Mouse (Mus musculus) forebrain, embryonic 16.5 days (tissue): ENCODE measurements around the gene Fgf15. TPM values are rescaled to one million over a fixed set of nuclear protein-coding genes. Genes with fewer than 3 reads are reported as not detected.

ENCODE experiments used
- ATAC-seq: fragments of 200-750 bp; cut with Nextera tagmentation; 2 replicates; pipeline ENCODE4 v1.8.0; 2017; ENCODE audit warnings: mild to moderate bottlenecking, moderate library complexity
- H3K27ac ChIP-seq: fragments of 300-500 bp; sonication (generic); 2 replicates; pipeline ENCODE4 v1.5.1; 2014; ENCODE audit warnings: low read length, control low read depth
- H3K27me3 ChIP-seq: fragments of 300-500 bp; sonication (generic); replicated peaks from 2 replicates; pipeline ENCODE4 v1.6.1; 2014; ENCODE audit warnings: low read length; ENCODE audit not compliant: control insufficient read depth, insufficient read depth
- H3K36me3 ChIP-seq: fragments of 300-500 bp; sonication (generic); 2 replicates; pipeline ENCODE4 v1.6.1; 2014; ENCODE audit not compliant: control insufficient read depth, insufficient read depth
- H3K4me1 ChIP-seq: fragments of 300-500 bp; sonication (generic); replicated peaks from 2 replicates; pipeline ENCODE4 v1.6.1; 2014; ENCODE audit warnings: low read length; ENCODE audit not compliant: control insufficient read depth, insufficient read depth
- H3K4me2 ChIP-seq: fragments of 300-500 bp; sonication (generic); 2 replicates; pipeline ENCODE4 v1.6.1; 2014; ENCODE audit warnings: mild to moderate bottlenecking, low read length, control low read depth
- H3K4me3 ChIP-seq: fragments of 300-500 bp; sonication (generic); replicated peaks from 2 replicates; pipeline ENCODE4 v1.5.1; 2014; ENCODE audit warnings: mild to moderate bottlenecking, low read length, control low read depth
- H3K9ac ChIP-seq: fragments of 300-500 bp; sonication (generic); replicated peaks from 2 replicates; pipeline ENCODE4 v1.6.1; 2014; ENCODE audit warnings: low read depth, low read length, control low read depth
- H3K9me3 ChIP-seq: fragments of 300-500 bp; sonication (generic); 2 replicates; pipeline ENCODE4 v1.6.1; 2016; ENCODE audit warnings: low read length; ENCODE audit not compliant: control insufficient read depth
- WGBS: fragments of 180-500 bp; shearing (Covaris S2); extraction: QIAGEN DNeasy Blood & Tissue Kit; methylation state at CpG from one replicate; pipeline ENCODE4 v1.1.7; 2014; 5-methylcytosine and 5-hydroxymethylcytosine counted together
- polyA plus RNA-seq: library from polyadenylated mRNA; unstranded; fragments of >200 nt; fragmentation: Nextera tagmentation; extraction: Ambion mirVana; gene quantifications from 2 replicates; pipeline ENCODE4 v1.2.1, GENCODE M21; 2015

Fgf15 gene
- polyA plus RNA-seq, 1 experiment from 2014 or later, result 19.7 TPM

DNA sequence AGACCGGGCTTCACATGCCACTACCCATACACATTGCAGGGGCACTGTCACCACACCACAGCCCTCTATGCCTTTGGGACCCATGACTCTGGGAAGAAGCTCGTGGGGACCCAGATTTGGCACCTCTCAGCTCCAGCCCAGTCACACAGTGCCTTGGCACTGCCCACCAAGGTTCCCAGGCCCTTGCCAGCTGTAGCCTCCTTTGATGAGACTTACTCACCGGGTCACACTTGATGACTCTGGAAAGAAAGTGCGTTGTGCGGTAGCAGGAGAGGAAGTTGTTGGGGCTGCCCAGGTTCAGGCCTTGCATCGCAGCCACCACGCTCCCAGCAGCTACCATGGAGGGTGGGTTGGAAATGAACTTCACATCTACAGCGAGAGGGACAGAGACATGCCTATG is 37.5 kb downstream of the Fgf15 start:
- Histone ChIP-seq H3K27ac (no peak overlapping the region), H3K9me3 (no peaks in the 10 kb centered on the region), H3K4me2 (no peak overlapping the region), H3K27me3 (peaks cover 3% of the 10 kb centered on the region; the same call in 1 of the 2 replicates), H3K4me1 (peaks cover 17% of the 10 kb centered on the region), H3K9ac (no peak overlapping the region), H3K4me3 (no peak overlapping the region), H3K36me3 (0 out of 2 replicates have a peak, but pooled peaks cover 2% of the 10 kb centered on the region)
- WGBS, result 88% methylated on average over 8 of the region's 8 CpGs
- ATAC-seq, result no peak

DNA sequence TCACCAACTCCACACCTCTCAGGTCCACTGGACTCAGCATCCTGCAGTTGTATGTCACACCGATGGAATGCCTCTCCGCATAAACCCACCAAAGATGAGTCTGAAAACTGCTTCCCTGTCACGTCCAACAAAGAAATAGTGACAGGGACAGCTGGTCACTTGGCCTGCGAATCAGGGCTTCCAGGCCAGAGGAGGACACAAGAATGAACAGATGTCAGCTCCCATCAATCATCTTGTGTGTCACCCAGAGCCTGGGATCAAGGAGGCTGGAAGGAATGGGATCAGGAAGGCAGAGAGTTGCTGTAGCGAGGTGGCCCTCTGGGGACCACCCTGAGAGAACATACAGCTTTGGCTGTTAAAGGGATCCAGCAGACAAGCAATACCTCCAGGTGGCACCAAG is 38.6 kb downstream of the Fgf15 start:
- 82% methylated on average over 5 of the region's 5 CpGs for whole genome bisulfite sequencing
- H3K36me3 ChIP-seq, result 0 out of 2 replicates have a peak, but pooled peaks cover 2% of the 10 kb centered on the region

DNA sequence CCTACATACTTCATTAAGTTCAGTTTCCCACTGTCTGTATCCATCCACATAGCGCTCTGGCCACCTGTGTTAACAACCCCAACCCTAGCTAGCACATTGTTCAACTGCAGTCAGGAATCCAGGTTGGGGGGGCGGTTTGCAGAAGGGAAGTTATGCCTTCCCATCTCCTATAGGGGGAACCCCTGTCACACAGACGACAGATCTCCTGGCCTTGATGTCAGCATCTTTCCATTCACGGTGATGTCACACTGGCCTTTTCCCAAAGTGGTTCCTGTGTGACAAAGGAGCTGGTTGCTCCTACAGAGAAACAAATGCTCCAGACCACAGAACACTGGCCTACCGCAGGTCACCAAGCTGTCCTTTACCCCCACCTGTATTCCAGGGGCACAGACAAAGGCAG is 39.2 kb downstream of the Fgf15 start:
- no peak for ATAC-seq
- no peak overlapping the region for H3K27ac ChIP-seq
- H3K4me3 ChIP-seq, result no peak overlapping the region

More for the DNA sequence above, 38.6 kb downstream of the Fgf15 start:
- Histone ChIP-seq H3K27ac (no peak overlapping the region), H3K9ac (no peak overlapping the region), H3K4me2 (no peak overlapping the region), H3K4me3 (no peak overlapping the region), H3K4me1 (peaks cover 27% of the 10 kb centered on the region), H3K27me3 (peaks cover 13% of the 10 kb centered on the region; the same call in 1 of the 2 replicates), H3K9me3 (no peaks in the 10 kb centered on the region)
- no peak for ATAC-seq

DNA sequence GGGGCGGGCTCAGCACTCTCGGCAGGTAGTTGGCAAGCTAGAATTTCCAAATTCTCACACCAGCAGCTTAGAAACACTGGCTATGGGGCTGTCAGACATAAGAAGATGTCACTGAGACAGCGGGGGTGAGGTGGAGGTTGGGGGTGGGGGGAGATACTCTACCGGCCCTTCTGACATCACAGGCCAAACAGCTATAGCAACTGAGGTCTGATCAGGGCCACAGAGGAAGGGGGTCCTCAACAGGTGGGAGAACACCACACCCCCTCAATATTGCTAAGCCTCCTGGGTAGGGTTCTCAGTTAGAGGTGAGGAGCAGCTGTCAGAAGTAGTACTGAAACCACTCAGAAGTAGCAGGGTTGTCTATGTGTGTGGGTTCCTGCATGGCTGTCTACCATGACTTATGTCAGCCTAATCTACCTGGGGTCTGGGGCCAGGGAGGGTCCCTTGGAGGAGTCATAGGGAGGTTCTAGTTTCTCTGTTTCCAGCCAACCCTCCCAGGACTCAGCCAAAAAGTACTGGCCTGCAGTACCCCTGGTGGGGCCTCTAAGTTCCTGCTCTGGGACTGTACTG is 40.1 kb downstream of the Fgf15 start:
- no peaks in the 10 kb centered on the region for H3K9me3 ChIP-seq
- H3K36me3 ChIP-seq, result 0 out of 2 replicates have a peak, but pooled peaks cover 2% of the 10 kb centered on the region
- WGBS, result 86% methylated on average over 4 of the region's 4 CpGs
- peaks cover 41% of the 10 kb centered on the region for H3K4me1 ChIP-seq
- ATAC-seq, result no peak
- H3K27me3 ChIP-seq, result peaks cover 24% of the 10 kb centered on the region; the same call in 1 of the 2 replicates
- H3K9ac ChIP-seq, result no peak overlapping the region
- H3K4me2 ChIP-seq, result no peak overlapping the region
- H3K27ac ChIP-seq, result no peak overlapping the region
- no peak overlapping the region for H3K4me3 ChIP-seq

More for the DNA sequence above, 39.2 kb downstream of the Fgf15 start:
- 44% methylated on average over 5 of the region's 5 CpGs for WGBS
- Histone ChIP-seq H3K9me3 (no peaks in the 10 kb centered on the region), H3K9ac (no peak overlapping the region), H3K4me2 (no peak overlapping the region), H3K27me3 (peaks cover 18% of the 10 kb centered on the region; the same call in 1 of the 2 replicates), H3K36me3 (0 out of 2 replicates have a peak, but pooled peaks cover 2% of the 10 kb centered on the region), H3K4me1 (peaks cover 33% of the 10 kb centered on the region)

DNA sequence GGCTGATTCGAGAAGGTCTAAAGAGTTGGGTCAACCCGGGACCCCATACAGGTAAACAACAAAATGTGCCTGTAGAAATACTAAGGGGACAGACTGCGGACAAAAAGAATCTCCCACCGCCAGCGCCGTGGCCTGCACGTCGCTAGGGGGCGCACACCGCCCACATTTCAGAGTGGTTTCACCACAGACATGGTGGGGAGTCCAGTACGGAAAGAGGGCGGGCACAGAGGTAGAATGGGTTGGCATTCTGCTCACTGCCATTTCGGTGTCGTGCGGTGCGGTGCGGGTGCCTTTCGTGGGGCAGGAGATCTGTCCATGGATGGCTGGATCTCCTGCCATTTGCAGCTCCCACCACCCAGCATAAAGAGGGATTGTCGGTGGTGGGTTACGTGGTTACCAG is 41.2 kb downstream of the Fgf15 start:
- Histone ChIP-seq H3K9me3 (no peaks in the 10 kb centered on the region), H3K4me2 (peak overlapping the region; percentile 92), H3K4me3 (peak overlapping the region; percentile 57), H3K27ac (no peak overlapping the region), H3K4me1 (peaks cover 52% of the 10 kb centered on the region), H3K27me3 (peaks cover 33% of the 10 kb centered on the region), H3K9ac (peak overlapping the region; percentile 66), H3K36me3 (0 out of 2 replicates have a peak, but pooled peaks cover 2% of the 10 kb centered on the region)
- ATAC-seq, result peak; percentile 62
- WGBS, result under 1% methylated on average over 20 of the region's 20 CpGs

DNA sequence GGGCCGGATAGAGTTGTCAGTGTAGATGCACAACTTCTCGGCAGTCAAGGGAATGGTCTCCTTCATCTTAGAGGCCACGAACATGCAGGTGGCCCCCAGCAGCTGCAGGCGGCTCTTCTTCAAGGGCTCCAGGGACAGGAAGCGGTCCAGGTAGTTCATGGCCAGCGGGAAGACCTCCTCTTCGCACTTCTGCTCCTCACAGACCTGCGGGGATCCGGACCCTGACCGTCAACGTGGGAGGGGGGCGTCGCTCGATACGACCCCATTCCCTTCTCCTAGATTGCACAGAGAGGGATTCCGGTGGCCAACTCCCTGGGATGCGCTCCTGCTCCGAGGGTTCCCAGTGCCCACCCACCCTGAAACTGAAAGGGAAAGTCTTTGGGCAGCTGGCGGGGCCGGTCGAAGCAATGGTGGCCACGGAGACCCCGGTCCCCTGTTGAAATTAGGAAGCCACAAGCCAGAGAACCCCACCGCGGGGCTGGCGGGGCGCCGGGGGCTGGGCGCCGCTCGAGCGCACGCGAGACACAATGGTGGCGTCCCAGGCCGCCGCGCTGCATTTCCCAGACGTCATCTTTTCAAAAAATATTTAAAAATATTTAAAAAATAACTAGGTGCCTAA is 41.7 kb downstream of the Fgf15 start:
- ATAC-seq, result peak; percentile 2
- 0 out of 2 replicates have a peak, but pooled peaks cover 2% of the 10 kb centered on the region for H3K36me3 ChIP-seq
- H3K27ac ChIP-seq, result no peak overlapping the region

DNA sequence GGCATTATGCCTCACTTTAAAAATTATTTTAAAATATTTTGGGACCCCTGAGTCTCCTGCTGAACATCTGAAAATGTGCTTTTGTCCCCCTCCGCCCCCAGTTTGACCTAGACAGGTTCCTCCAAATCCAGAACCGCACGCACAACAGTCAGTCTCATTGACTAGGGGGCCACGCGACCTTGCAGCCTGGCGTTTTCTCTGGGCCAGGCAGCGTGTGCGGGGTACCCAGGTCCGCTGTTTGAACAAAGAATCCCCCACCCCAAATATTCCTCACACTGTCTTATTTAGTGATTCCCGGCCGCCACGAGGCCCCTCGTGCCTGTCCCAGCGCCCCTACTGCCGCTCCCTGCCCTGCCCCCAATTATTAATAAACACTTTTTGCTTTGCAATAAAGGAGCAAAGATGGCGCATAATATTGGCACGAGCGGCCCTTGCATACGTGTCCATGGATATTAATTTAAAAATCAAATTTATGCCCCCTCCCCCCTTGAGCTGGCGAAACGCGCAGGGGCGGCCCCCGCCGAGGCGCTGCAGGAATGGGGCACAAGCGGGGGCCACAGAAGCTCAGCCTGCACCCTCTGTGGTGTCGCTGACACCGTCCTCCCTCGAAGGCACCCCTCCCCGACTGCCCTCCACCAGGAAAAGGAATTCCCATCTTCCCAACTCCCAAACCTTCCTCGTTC is 42.5 kb downstream of the Fgf15 start:
- H3K9me3 ChIP-seq, result no peaks in the 10 kb centered on the region
- peak overlapping the region; percentile 92 for H3K4me2 ChIP-seq
- peak overlapping the region; percentile 66 for H3K9ac ChIP-seq
- H3K36me3 ChIP-seq, result no peaks in the 10 kb centered on the region
- H3K4me3 ChIP-seq, result peak overlapping the region; percentile 57
- WGBS, result under 1% methylated on average over 32 of the region's 32 CpGs
- peaks cover 62% of the 10 kb centered on the region for H3K4me1 ChIP-seq
- H3K27ac ChIP-seq, result no peak overlapping the region
- no peak for ATAC-seq
- peaks cover 40% of the 10 kb centered on the region for H3K27me3 ChIP-seq

More for the DNA sequence above, 41.7 kb downstream of the Fgf15 start:
- Histone ChIP-seq H3K4me3 (peak overlapping the region; percentile 57), H3K9me3 (no peaks in the 10 kb centered on the region), H3K9ac (peak overlapping the region; percentile 66), H3K4me1 (peaks cover 57% of the 10 kb centered on the region), H3K4me2 (peak overlapping the region; percentile 92), H3K27me3 (peaks cover 38% of the 10 kb centered on the region)
- WGBS, result under 1% methylated on average over 39 of the region's 39 CpGs

DNA sequence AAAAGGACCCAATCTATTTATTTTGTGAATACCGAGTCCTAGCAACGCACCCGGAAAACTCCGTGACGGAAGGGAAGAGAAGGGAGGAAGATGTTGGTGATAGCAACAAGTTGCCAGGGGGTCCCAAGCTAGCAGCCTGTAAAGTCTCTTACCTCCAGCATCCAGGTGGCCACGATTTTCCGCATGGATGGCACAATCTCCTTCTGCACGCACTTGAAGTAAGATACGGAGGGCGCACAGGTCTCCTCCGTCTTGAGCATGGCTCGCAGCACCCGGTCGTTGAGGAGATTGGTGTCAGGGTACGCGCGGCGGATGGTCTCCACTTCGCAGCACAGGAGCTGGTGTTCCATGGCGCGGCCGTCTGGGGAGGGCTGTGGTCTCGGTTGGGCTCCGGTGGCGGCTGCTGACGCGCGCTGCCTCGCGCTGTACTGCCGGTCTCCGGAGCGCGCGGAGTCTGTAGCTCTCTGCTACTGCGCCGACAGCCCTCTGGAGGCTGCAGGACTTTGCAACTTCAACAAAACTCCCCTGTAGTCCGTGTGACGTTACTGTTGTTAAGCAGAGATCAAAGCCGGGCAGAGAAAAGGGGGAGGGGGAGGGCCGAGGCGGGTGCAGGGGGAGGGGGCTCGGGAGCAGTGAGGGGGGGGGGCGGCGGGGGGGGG is 43.1 kb downstream of the Fgf15 start, which contains the start of gene Ccnd1:
Ccnd1 (minus strand) TSS at position 582 of the 659 bp plus-strand sequence.
- H3K27me3 ChIP-seq, result peaks cover 40% of the 10 kb centered on the region
- H3K4me1 ChIP-seq, result peaks cover 62% of the 10 kb centered on the region
- under 1% methylated on average over 39 of the region's 45 CpGs for WGBS

More for the DNA sequence above, 43.1 kb downstream of the Fgf15 start, which contains the start of gene Ccnd1:
- H3K36me3 ChIP-seq, result no peaks in the 10 kb centered on the region
- peak within 1 kb of the TSS; percentile 57 for H3K4me3 ChIP-seq
- peak; percentile 46 for ATAC-seq
- no peaks in the 10 kb centered on the region for H3K9me3 ChIP-seq
- peak within 1 kb of the TSS; percentile 56 for H3K27ac ChIP-seq
- H3K9ac ChIP-seq, result peak within 1 kb of the TSS; percentile 66
- peak within 1 kb of the TSS; percentile 92 for H3K4me2 ChIP-seq
